Mouse (Mus musculus) ES-E14 (cell line): Measurements from ENCODE around the gene Idi1.
"Not testable (repeated sequence)": the region's sequence is repeated elsewhere in the genome, so short reads cannot be mapped to it uniquely, and the experiment has no call there.

ENCODE experiments used
- HCFC1 ChIP-seq: IDR thresholded peaks from 2 replicates; pipeline ENCODE4 v1.6.1; 2012; ENCODE audit warnings: low read length, inconsistent platforms, borderline replicate concordance; ENCODE audit not compliant: insufficient read depth
- MAFK ChIP-seq: IDR thresholded peaks from 2 replicates; pipeline ENCODE4 v1.6.1; 2014; ENCODE audit warnings: mild to moderate bottlenecking, low read depth, low read length, inconsistent platforms; ENCODE audit not compliant: insufficient read depth

DNA sequence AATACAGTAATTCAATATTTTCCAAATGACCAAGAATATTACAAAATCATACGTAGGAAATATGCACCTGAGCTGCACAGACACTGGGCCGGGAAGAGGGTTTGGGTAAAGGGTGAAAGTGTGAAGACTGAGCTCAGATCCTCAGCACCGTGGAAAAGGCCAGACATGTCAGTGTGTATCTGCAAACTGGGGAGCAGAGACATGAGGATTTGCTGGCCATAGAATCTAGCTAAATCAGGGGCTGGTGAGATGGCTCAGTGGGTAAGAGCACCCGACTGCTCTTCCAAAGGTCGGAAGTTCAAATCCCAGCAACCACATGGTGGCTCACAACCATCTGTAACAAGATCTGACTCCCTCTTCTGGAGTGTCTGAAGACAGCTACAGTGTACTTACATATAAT lies 1.4 kb upstream of the Idi1 start:
- TF ChIP-seq HCFC1, MAFK: not testable (repeated sequence)
